Mouse (Mus musculus) neural tube, postnatal 0 days (tissue): ENCODE results near the gene Ccdc14. TPM values are rescaled to one million over a fixed set of nuclear protein-coding genes. Genes with fewer than 3 reads are reported as not detected.

Experiments
- polyA plus RNA-seq: library from polyadenylated mRNA; unstranded; fragments of >200 nt; fragmentation: Nextera tagmentation; extraction: Ambion mirVana; gene quantifications from 2 replicates; pipeline ENCODE4 v1.2.1, GENCODE M21; 2015

The Ccdc14 gene
- polyA plus RNA-seq: 2.1 and 2.5 TPM in 2 replicates

GRCm38 (mm10) chr16:34690334-34691144 lies at the start of gene Ccdc14:
Gene Ccdc14 (plus strand): TSS chr16:34690616.

GRCm38 (mm10) chr16:34649621-34650020 lies 40.8 kb upstream of the Ccdc14 start, which contains the start of gene Ropn1:
Gene Ropn1 (plus strand): TSS chr16:34649921.

GRCm38 (mm10) chr16:34745065-34745585 lies 54.7 kb downstream of the Ccdc14 start, which contains the start of gene Mylk:
Gene Mylk (plus strand): TSS chr16:34745210.

Other genes starting within 250 kb of the Ccdc14 start
- gene Kalrn, start 117.1 kb upstream of the Ccdc14 start, polyA plus RNA-seq: 12.6 and 15.6 TPM in 2 replicates
- 0.30 TPM in 1 of 2 replicates, not detected in the other for gene Ropn1, start 40.7 kb upstream of the Ccdc14 start, polyA plus RNA-seq
- 3.5 and 4.0 TPM in 2 replicates for gene Mylk, start 54.6 kb downstream of the Ccdc14 start, polyA plus RNA-seq